Mouse (Mus musculus) heart, postnatal 0 days (tissue): ENCODE measurements around the gene Rpl36a-ps1.
"Not testable (repeated sequence)": the region's sequence is repeated elsewhere in the genome, so short reads cannot be mapped to it uniquely, and the experiment has no call there.

Experiments used
- CTCF ChIP-seq: IDR thresholded peaks from 2 replicates; pipeline ENCODE4 v1.5.1; 2016; ENCODE audit warnings: antibody characterized with exemption, control low read depth, low read depth
- EP300 ChIP-seq: IDR thresholded peaks from 2 replicates; pipeline ENCODE4 v1.6.1; 2016; ENCODE audit warnings: antibody characterized with exemption, low read depth

DNA sequence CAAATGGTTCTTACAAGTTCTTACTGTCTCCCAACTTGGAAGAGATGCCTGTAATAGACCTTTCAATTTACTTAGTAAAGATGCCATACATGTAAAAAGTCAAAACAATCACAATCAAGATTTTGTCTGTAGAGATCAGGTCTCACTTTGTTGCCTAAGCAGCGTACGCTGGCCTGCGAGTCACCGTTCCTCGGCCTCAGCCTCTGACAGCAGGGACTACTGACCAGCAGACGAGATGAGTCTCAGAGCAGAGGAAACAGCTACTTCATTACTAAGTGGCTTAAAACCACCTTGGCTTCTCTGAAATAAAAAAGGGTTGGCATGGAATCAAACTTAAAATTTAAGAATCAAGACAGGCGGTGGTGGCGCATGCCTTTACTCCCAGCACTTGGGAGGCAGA is 40.7 kb upstream of the Rpl36a-ps1 start:
- not testable (repeated sequence) for TF ChIP-seq EP300, CTCF
